Mouse (Mus musculus): Measurements from ENCODE around the gene Olfr288. TPM values are rescaled to one million over a fixed set of nuclear protein-coding genes. Genes with fewer than 3 reads are reported as not detected.
A peak's percentile ranks its signal among the peaks of the same experiment; 100 is the strongest.

Olfr288 gene
- total RNA-seq, 2 experiments from 2014 or later, result not detected

- peak; percentile 85 for ATAC-seq (replicated peaks; ENCODE audit: poor library complexity, severe bottlenecking)
Measured at GRCm38 (mm10) chr15:98167645-98168621, 27.4 kb downstream of the Olfr288 start.

- no peak for ATAC-seq (replicated peaks; ENCODE audit: poor library complexity, severe bottlenecking)
Measured at GRCm38 (mm10) chr15:98166963-98167644, 28.2 kb downstream of the Olfr288 start, which contains the start of gene Ccdc184. Gene Ccdc184, plus strand, starts transcription at chr15:98167158.

DNA sequence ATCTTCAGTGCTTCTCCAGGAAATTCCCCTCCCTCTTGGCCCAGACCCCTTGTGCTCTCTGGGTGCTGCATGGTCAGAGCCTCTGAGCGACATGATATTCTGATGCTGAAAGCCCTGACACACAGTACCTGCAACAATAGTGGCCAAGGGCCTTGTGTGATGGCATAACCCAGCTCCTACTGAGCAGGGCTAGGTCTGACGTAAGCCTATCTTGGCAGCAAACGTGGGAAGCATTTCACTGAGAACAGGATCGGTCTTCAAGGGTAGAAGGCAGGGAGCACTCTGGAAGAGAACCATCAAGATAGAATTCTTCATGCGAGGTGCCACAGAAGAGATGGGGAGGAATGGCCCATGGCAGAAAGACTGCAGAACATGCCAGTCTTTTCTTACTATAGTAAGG, 29.8 kb downstream of the Olfr288 start, which contains the start of gene Asb8:
Gene Asb8 (minus strand): TSS at position 101 of the 400 bp plus-strand sequence.
- no peak for ATAC-seq (replicated peaks; ENCODE audit: poor library complexity, severe bottlenecking)

GRCm38 (mm10) chr15:98162561-98162960, 32.8 kb downstream of the Olfr288 start:
- no peak for ATAC-seq (replicated peaks; ENCODE audit: poor library complexity, severe bottlenecking)

GRCm38 (mm10) chr15:98161026-98161805, 34.1 kb downstream of the Olfr288 start:
- peak; percentile 86 for ATAC-seq (replicated peaks; ENCODE audit: poor library complexity, severe bottlenecking)

- ATAC-seq (replicated peaks; ENCODE audit: poor library complexity, severe bottlenecking), result no peak
Measured at GRCm38 (mm10) chr15:98157253-98157652, 38.1 kb downstream of the Olfr288 start.

DNA sequence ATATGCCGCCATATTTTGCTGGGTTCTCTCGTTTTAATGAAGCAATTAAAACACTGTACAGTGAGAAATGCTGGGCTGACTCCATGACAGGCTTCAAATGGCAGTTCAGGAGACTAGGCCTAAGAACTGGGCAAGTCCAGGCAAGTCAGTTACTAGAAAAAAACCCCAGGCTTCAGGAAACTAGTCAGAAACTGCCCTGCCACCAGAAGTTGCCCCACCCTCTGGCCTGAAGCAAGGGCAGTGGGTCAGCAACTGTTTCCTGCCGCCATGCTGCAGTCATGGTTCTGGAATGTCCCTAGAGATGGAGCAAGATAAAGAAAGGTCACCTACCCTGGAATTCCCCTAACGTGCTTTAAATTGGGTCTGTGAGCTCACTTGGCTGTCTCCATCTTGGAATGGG, 39.4 kb downstream of the Olfr288 start:
- ATAC-seq (replicated peaks; ENCODE audit: poor library complexity, severe bottlenecking), result no peak

GRCm38 (mm10) chr15:98155272-98155671, 40.1 kb downstream of the Olfr288 start:
- ATAC-seq (replicated peaks; ENCODE audit: poor library complexity, severe bottlenecking), result no peak

GRCm38 (mm10) chr15:98154631-98155030, 40.7 kb downstream of the Olfr288 start:
- no peak for ATAC-seq (replicated peaks; ENCODE audit: poor library complexity, severe bottlenecking)

GRCm38 (mm10) chr15:98154146-98154545, 41.2 kb downstream of the Olfr288 start:
- ATAC-seq (replicated peaks; ENCODE audit: poor library complexity, severe bottlenecking), result no peak

- ATAC-seq (replicated peaks; ENCODE audit: poor library complexity, severe bottlenecking), result peak; percentile 68; the same call in 1 of the 2 replicates
Measured at GRCm38 (mm10) chr15:98153625-98154024, 41.7 kb downstream of the Olfr288 start.

- ATAC-seq (replicated peaks; ENCODE audit: poor library complexity, severe bottlenecking), result peak; percentile 79
Measured at GRCm38 (mm10) chr15:98152916-98153315, 42.4 kb downstream of the Olfr288 start.

DNA sequence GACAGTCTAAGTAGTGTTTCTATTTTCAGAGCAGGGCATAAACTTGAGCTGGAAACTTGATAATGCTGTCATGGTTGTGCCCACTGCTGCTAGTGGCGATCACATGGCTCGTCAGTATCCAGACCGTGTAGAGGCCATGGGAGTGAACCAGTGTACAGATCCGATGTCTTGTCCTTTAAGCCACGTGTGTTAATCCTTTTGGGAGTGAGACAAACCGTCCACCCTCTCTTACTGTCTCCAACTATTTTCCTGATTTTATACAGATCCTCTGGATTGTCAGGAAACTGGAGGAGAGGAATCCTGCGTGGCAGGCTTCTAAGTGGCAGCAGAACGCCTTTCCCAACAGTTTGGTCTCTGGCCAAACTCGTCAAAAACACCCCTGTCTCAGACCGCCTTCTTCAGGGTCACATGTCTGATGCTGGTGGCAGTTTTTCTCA, 46.2 kb downstream of the Olfr288 start:
- ATAC-seq (replicated peaks; ENCODE audit: poor library complexity, severe bottlenecking), result no peak

DNA sequence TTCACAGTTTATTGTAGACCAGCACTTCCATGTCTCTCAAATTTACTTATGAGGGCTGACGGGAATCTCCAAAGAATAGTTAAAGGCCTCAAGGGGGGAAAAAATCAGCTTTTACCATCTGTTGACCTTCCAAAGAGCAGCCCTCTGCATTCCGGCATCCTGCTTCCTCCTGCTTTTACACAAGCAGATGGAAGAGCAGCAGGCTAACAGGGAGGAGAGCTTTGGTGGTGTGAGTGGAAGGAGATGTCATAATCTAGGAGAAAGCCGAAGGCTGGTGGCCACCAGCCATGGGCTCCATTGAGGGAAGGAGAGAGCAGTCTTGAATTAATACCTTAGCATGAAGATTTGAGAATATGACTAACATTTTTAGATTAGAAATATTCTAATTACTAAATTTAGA, 47.0 kb downstream of the Olfr288 start:
- ATAC-seq (replicated peaks; ENCODE audit: poor library complexity, severe bottlenecking), result no peak

- peak; percentile 98 for ATAC-seq (replicated peaks; ENCODE audit: poor library complexity, severe bottlenecking)
Measured at GRCm38 (mm10) chr15:98145559-98146181, 49.7 kb downstream of the Olfr288 start.

DNA sequence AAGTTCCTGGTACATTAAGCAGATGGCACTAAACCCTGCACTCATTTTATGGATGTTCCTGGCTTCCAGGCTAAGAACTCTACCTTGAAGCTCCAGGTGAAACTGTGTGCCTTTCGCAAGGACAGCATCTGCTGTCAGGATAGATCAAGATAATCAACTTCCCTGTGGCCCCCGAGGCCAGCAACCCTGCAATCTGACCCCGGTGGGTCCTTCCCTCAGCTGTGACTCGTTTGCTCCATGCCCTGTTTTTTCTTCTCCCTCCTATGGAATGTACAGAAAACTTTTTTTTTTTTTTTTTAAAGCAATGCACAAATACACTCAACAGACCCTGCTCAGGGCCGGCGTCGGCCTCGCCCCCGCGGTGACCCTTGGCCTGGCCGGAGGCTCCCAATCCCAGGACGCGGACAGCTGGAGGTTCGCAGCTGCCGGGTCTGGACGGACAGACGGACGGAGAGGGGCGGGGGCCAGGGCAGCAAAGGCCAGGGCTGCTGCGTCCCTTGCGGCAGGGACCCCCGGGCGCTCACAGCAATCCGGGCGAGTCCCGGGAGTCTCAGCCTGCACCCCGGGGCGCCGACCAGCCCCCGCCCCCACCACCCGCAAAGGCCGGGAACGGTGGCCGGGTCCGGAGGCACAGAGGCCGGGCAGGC, 50.4 kb downstream of the Olfr288 start:
- ATAC-seq (replicated peaks; ENCODE audit: poor library complexity, severe bottlenecking), result no peak

- ATAC-seq (replicated peaks; ENCODE audit: poor library complexity, severe bottlenecking), result no peak
Measured at GRCm38 (mm10) chr15:98142515-98142914, 52.8 kb downstream of the Olfr288 start.

- no peak for ATAC-seq (replicated peaks; ENCODE audit: poor library complexity, severe bottlenecking)
Measured at GRCm38 (mm10) chr15:98140809-98141208, 54.5 kb downstream of the Olfr288 start.

- ATAC-seq (replicated peaks; ENCODE audit: poor library complexity, severe bottlenecking), result peak; percentile 91
Measured at GRCm38 (mm10) chr15:98139763-98140162, 55.6 kb downstream of the Olfr288 start.
